Mouse (Mus musculus) thymus, postnatal 25 days (tissue): ENCODE results near the gene Cdk4.

ENCODE experiments used
- DNase-seq: peaks from one replicate; pipeline ENCODE4 v3.0.0; 2022

The Cdk4 gene

GRCm38 (mm10) chr10:127063239-127063872 lies at the start of gene Cdk4:
TSS of gene Cdk4 (plus strand) at chr10:127063534.
- peak; percentile 97 for DNase-seq

GRCm38 (mm10) chr10:127016488-127016887 lies 46.8 kb upstream of the Cdk4 start:
- DNase-seq, result no peak

- DNase-seq, result no peak
These were observed 46.3 kb upstream of the Cdk4 start for GRCm38 (mm10) chr10:127017071-127017470.

- DNase-seq, result no peak
These were observed 44.9 kb upstream of the Cdk4 start for GRCm38 (mm10) chr10:127018422-127018821.

GRCm38 (mm10) chr10:127030336-127031296 lies 32.7 kb upstream of the Cdk4 start, which contains the start of gene Tsfm:
TSS of gene Tsfm (minus strand) at chr10:127030840.
- DNase-seq, result peak; percentile 92

- no peak for DNase-seq
These were observed 30.0 kb upstream of the Cdk4 start for GRCm38 (mm10) chr10:127033301-127033741.

GRCm38 (mm10) chr10:127036273-127036672 lies 27.1 kb upstream of the Cdk4 start:
- DNase-seq, result no peak

GRCm38 (mm10) chr10:127037641-127038040 lies 25.7 kb upstream of the Cdk4 start:
- DNase-seq, result no peak

- DNase-seq, result no peak
These were observed 22.6 kb upstream of the Cdk4 start for GRCm38 (mm10) chr10:127040569-127041214.

GRCm38 (mm10) chr10:127041274-127041766 lies 22.0 kb upstream of the Cdk4 start, which contains the start of the genes Mettl1 and Eef1akmt3:
TSS of gene Mettl1 (plus strand) at chr10:127041414.
TSS of gene Eef1akmt3 (minus strand) at chr10:127041513.
- DNase-seq, result peak; percentile 21

- DNase-seq, result peak; percentile 81
These were observed 21.5 kb upstream of the Cdk4 start for GRCm38 (mm10) chr10:127041774-127042338.

GRCm38 (mm10) chr10:127042468-127043115 lies 20.7 kb upstream of the Cdk4 start:
- DNase-seq, result no peak

GRCm38 (mm10) chr10:127043187-127043586 lies 20.1 kb upstream of the Cdk4 start:
- DNase-seq, result no peak

- DNase-seq, result no peak
These were observed 15.4 kb upstream of the Cdk4 start, which contains the start of gene Cyp27b1 for GRCm38 (mm10) chr10:127047954-127048353. TSS of gene Cyp27b1 (plus strand) at chr10:127048250.

GRCm38 (mm10) chr10:127048608-127049394 lies 14.5 kb upstream of the Cdk4 start:
- no peak for DNase-seq

- DNase-seq, result no peak
These were observed 13.8 kb upstream of the Cdk4 start for GRCm38 (mm10) chr10:127049395-127050118.

GRCm38 (mm10) chr10:127050119-127050474 lies 13.2 kb upstream of the Cdk4 start:
- no peak for DNase-seq

GRCm38 (mm10) chr10:127054646-127055045 lies 8.7 kb upstream of the Cdk4 start:
- DNase-seq, result no peak

GRCm38 (mm10) chr10:127055406-127055805 lies 7.9 kb upstream of the Cdk4 start:
- no peak for DNase-seq

GRCm38 (mm10) chr10:127056490-127056889 lies 6.8 kb upstream of the Cdk4 start:
- no peak for DNase-seq
